Mouse (Mus musculus) large intestine, adult 2 months (tissue): Measurements from ENCODE around the gene Gbp5. TPM values are rescaled to one million over a fixed set of nuclear protein-coding genes. Genes with fewer than 3 reads are reported as not detected.
"Not testable (repeated sequence)": the region's sequence is repeated elsewhere in the genome, so short reads cannot be mapped to it uniquely, and the experiment has no call there.

Experiments
- DNase-seq: peaks from one replicate; pipeline ENCODE4 v3.0.0-alpha.2; 2012; ENCODE audit warnings: low read depth, low spot score
- WGBS: fragments of 180-500 bp; shearing (Covaris S2); methylation state at CpG from one replicate; pipeline ENCODE4 v1.1.7; 2018; 5-methylcytosine and 5-hydroxymethylcytosine counted together
- polyA plus RNA-seq: library from polyadenylated mRNA; depleted of rRNA; stranded (reverse); fragments of >200 nt; gene quantifications from 2 replicates; pipeline ENCODE4 v1.2.3, GENCODE M21; 2012; rRNA removed

Gbp5 gene
- polyA plus RNA-seq, 1 experiment: 1.8 TPM

- no peak for DNase-seq
- 92% methylated on average over 3 of the region's 3 CpGs for WGBS
These were observed 39.4 kb downstream of the Gbp5 start for GRCm38 (mm10) chr3:142533185-142533584.

DNA sequence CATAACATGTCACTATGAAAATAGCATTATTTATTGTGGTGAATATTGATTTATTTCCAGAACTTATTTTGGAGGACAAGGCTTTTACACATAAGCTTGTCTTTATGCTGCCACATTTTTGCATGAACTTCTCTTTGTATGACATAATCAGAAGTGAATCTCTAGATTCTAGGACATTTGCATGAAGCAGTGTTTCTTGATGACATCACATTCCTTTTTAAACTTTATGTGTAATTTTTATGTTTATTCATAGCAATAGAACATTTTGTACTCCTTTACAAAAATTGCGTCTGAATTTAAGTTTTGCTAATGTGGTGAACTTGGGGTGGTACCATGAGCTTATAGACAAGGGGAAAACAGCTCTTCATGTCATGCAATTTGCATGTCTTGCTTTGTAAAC, 41.9 kb downstream of the Gbp5 start:
- no peak for DNase-seq
- WGBS: 69% methylated on average over 1 of the region's 1 CpGs

- no peak for DNase-seq
- WGBS: 70% methylated on average over 6 of the region's 6 CpGs
These were observed 47.6 kb downstream of the Gbp5 start for GRCm38 (mm10) chr3:142541391-142541790.

DNA sequence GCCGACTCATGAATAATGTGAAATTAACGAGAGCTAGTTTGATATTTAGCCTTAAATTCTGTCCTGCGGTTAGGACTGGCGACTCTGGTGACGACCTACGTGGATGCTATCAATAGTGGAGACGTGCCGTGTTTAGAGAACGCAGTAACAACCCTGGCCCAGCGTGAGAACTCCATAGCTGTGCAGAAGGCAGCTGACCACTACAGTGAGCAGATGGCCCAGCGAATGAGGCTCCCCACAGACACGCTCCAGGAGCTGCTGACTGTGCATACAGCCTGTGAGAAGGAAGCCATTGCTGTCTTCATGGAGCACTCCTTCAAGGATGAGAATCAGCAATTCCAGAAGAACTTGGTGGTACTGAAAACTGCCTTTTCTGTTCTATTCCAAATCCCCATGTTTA, 49.0 kb downstream of the Gbp5 start:
- WGBS: 93% methylated on average over 12 of the region's 12 CpGs
- not testable (repeated sequence) for DNase-seq

GRCm38 (mm10) chr3:142546690-142547089, 52.9 kb downstream of the Gbp5 start:
- 86% methylated on average over 3 of the region's 3 CpGs for WGBS
- DNase-seq: no peak

- WGBS: 91% methylated on average over 3 of the region's 3 CpGs
- DNase-seq: no peak
These were observed 56.4 kb downstream of the Gbp5 start for GRCm38 (mm10) chr3:142550052-142550676.

DNA sequence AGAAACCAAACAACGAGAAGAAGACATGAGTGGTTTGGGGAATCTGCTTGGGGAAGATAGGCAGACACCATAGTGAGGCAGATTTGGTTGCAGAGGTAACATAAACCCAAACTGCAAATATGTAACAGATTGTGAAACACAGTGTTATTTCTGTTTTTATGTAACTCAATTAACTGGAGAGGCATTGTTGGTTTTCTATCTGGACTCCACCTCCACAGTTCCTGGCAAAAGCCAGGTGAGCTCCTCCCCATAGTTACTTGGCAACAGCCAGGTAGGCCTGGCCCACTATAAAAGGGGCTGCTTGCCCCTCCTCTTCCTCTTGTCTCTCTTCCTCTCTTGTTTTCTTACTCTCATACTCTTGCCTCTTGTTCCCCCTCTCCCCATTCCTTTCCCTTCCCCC, 60.8 kb downstream of the Gbp5 start:
- WGBS: 79% methylated on average over 1 of the region's 1 CpGs

DNA sequence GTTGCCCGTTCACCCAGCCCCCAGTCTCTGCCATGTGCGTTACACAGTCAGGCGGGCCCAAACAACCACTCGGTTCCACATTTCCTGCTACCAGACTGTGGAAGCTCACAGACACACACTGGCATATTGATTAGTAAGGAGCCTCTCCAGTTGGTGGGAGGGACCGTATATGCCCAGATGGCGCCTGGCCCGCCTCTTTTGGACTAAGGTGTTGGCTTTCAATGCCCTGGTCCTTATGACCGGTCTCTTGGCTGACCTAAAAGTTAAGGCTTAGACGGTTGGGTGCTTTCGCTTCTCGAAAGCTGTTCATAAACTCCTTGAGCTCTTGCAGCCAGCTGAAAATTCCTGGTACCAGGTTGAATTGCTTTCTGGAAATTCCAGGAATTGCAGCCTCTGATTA, 61.8 kb downstream of the Gbp5 start:
- WGBS: 89% methylated on average over 11 of the region's 11 CpGs
- no peak for DNase-seq

More for the DNA sequence above, 60.8 kb downstream of the Gbp5 start:
- no peak for DNase-seq

DNA sequence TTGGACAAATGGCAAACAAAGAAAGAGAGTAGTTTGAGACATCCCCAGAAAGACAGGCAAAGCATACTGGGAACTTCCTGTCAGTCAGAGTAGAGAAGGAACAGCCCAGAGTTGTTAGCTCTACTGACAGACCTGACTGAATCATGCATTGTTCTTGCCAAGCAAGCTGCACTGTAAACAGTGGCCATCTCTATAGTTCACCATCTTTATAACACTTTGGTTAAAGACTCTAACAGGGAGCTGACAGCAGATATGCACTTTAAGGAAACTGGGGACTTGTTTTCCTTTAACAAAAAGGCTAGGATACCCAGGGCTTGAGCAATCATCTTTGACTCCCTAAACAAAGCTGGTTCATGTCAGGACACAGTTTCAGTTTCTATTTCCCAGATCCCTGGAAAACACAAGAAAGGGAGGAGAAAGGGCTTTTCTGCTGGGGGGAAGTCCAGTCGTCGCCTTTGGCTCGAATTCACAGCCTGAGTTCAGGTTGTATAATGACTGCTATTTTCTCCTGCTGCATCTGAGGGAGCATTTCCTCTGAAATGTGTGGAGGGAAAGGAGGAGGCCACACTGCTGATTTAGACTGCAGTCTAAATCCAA, 66.0 kb downstream of the Gbp5 start, which contains the start of gene Gbp3:
TSS of gene Gbp3 (plus strand) at position 395 of the 597 bp plus-strand sequence.
- peak; percentile 22 for DNase-seq
- 0% methylated on average over 3 of the region's 3 CpGs for WGBS

- DNase-seq: peak; percentile 33
- 3% methylated on average over 12 of the region's 12 CpGs for WGBS
These were observed 66.6 kb downstream of the Gbp5 start for GRCm38 (mm10) chr3:142560296-142560948.

DNA sequence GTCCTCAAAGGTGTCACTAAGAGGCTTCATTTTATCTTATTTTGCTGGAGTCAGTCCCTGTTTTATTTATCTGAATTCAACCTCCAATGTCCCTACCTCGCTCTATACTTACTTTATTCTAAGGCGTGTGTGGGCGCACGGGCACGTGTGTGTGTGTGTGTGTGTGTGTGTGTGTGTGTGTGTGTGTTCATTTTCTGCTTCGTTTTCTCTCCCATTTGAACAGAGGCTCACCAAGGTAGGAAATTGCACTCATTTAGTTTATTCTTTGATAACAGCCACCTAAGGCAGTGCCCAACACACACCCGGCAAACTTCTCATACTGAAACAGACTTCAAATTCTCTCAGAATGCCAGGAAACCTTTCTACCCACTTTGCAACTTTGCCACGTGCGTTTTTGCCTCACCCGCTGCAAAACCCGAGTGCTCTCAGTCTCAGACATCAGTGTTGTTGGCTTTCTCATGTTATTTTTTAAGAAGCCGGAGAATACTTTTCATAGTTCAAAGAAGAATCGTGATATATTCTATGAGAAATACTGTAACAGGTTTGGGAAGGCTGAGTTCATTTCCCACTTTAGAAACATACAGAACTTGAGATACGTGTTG, 67.4 kb downstream of the Gbp5 start:
- no peak for DNase-seq
- WGBS: 73% methylated on average over 14 of the region's 14 CpGs

- 78% methylated on average over 7 of the region's 7 CpGs for WGBS
- no peak for DNase-seq
These were observed 67.9 kb downstream of the Gbp5 start for GRCm38 (mm10) chr3:142561666-142562065.

DNA sequence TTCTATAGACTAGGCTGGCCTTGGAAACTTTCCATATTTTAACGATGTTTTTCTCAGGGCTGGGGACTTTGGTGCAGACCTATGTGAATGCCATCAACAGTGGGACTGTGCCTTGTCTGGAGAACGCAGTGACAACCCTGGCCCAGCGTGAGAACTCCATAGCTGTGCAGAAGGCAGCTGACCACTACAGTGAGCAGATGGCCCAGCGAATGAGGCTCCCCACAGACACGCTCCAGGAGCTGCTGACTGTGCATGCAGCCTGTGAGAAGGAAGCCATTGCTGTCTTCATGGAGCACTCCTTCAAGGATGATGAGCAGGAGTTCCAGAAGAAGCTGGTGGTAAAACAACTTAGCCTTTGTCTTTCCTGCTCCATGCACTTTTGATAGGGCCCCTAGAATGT, 73.7 kb downstream of the Gbp5 start:
- DNase-seq: not testable (repeated sequence)
- 77% methylated on average over 5 of the region's 5 CpGs for WGBS

DNA sequence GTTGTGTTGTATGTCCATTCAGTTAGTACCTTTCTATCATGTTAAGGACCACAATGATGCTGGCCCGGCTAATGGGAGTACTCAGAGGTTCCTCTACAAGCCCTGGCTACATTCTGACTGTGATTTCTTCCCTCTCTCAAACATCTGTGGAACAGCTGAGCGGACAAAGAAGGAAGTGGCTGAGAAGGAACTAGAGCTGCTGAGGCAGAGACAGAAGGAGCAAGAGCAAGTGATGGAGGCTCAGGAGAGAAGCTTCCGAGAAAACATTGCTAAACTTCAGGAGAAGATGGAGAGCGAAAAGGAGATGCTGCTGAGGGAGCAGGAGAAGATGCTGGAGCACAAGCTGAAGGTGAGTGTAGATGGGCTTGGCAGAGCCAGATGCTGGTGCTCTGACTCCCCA, 77.0 kb downstream of the Gbp5 start:
- WGBS: 85% methylated on average over 4 of the region's 4 CpGs
- DNase-seq: no peak

Other genes starting within 250 kb of the Gbp5 start
- gene Pdlim5, start 98.3 kb upstream of the Gbp5 start, polyA plus RNA-seq: 30.8 and 74.7 TPM in 2 replicates
- gene Gbp7, start 36.4 kb downstream of the Gbp5 start, polyA plus RNA-seq: 1.3 and 3.7 TPM in 2 replicates
- gene Gbp3, start 66.0 kb downstream of the Gbp5 start, polyA plus RNA-seq: 13.8 and 23.7 TPM in 2 replicates
- gene Gbp2b, start 100.9 kb downstream of the Gbp5 start, polyA plus RNA-seq: 2.7 and 3.9 TPM in 2 replicates
- gene Gbp2, start 126.6 kb downstream of the Gbp5 start, polyA plus RNA-seq: 19.6 and 19.8 TPM in 2 replicates
- gene Kyat3, start 207.1 kb downstream of the Gbp5 start, polyA plus RNA-seq: 2.0 and 2.2 TPM in 2 replicates